Mouse (Mus musculus): ENCODE results near the gene Dennd1b.

GRCm38 (mm10) chr1:139153006-139153405 lies 189.8 kb downstream of the Dennd1b start:
- no peak for TF ChIP-seq CTCF (IDR thresholded peaks at IDR 0.05; ENCODE audit: control insufficient read depth, insufficient read depth, low read length)
- no peak for TF ChIP-seq POLR2A (IDR thresholded peaks at IDR 0.05; ENCODE audit: borderline replicate concordance, control insufficient read depth, low read depth, low read length)
